25 mouse cellular contexts compared by ENCODE assay signal in the genomic region with DNA sequence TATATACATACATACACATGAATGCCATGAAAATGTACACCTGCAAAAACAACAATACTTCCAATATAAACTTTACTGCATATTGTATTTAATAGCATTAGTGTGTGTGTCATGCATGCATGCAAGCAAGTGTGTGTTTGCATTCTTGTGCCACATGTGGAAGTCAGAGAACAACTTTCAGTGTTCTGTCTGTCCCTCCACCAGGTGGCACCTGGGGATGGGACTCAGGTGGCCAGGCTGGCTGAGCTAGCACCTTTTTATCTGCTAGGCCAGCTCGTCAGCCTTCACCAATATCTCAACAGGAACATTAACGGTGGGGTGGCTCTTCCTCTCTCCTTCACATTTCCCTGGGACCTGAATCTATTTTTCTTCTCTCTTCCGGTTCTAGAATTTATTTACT. TPM values are rescaled to one million over a fixed set of nuclear protein-coding genes. Genes with fewer than 3 reads are reported as not detected.
DNase-seq lines count a peak whose midpoint lies in the region; ATAC-seq and TF ChIP-seq lines count a peak whose summit lies in the region.
"Had no signal": no experiment of that assay in that cellular context is flagged by ENCODE, and none has a peak within 500 bp of the region (broad histone marks: within the 10 kb centered on the region; RNA-seq: fewer than 3 reads in every experiment).

No protein-coding gene starts in this region.

- ATAC-seq in CD4-positive, CD25-positive, alpha-beta regulatory T cell, adult 4 months = no peak
- no peak for ATAC-seq in kidney, embryonic 14.5 days (ENCODE audit: low FRiP score, low TSS enrichment)
- ATAC-seq in erythroid progenitor cell, adult 5-6 weeks (replicated peaks; ENCODE audit: low FRiP score, poor library complexity, severe bottlenecking) = no peak
- ATAC-seq: hindbrain, embryonic 16.5 days had no signal

- TF ChIP-seq POLR2A in kidney, adult 2 months (IDR thresholded peaks at IDR 0.05; ENCODE audit: low read depth, low read length) = no peak
- no peak for TF ChIP-seq POLR2A in lung, adult 2 months (IDR thresholded peaks at IDR 0.05; ENCODE audit: borderline replicate concordance, extremely low read depth, low read depth, low read length)
- no peak for TF ChIP-seq POLR2A in ES-Bruce4 (IDR thresholded peaks at IDR 0.05; ENCODE audit: insufficient read depth, low read length)

- TF ChIP-seq EP300 in ES-Bruce4 (IDR thresholded peaks at IDR 0.05; ENCODE audit: insufficient read depth, low read depth, low read length) = no peak

- 77% methylated on average over 3 of the region's 3 CpGs for WGBS in kidney, adult 2 months
- 70% methylated on average over 3 of the region's 3 CpGs for WGBS in kidney, embryonic 14.5 days
- 63% methylated on average over 3 of the region's 3 CpGs for WGBS in lung, adult 2 months

- no peak overlapping the region for H3K4me2 ChIP-seq in kidney, embryonic 14.5 days (replicated peaks; ENCODE audit: low read depth, low read length)
- H3K4me2 ChIP-seq: heart, embryonic 15.5 days; limb, embryonic 13.5 days; liver, embryonic 15.5 days had no signal

- no peak overlapping the region for H3K27ac ChIP-seq in kidney, adult 2 months (ENCODE audit: insufficient read depth, low read depth, low read length)
- no peak overlapping the region for H3K27ac ChIP-seq in kidney, embryonic 14.5 days (ENCODE audit: low read depth, low read length)
- H3K27ac ChIP-seq in ES-Bruce4 (ENCODE audit: insufficient read depth, low read length) = no peak overlapping the region
- H3K27ac ChIP-seq: embryonic facial prominence, embryonic 10.5 days; forebrain, embryonic 10.5 days; heart, embryonic 15.5 days; limb, embryonic 13.5 days; liver, embryonic 15.5 days had no signal

- H3K4me1 ChIP-seq in kidney, adult 2 months (ENCODE audit: control insufficient read depth, insufficient read depth, low read length) = no peaks in the 10 kb centered on the region
- H3K4me1 ChIP-seq in kidney, embryonic 14.5 days (ENCODE audit: control insufficient read depth, insufficient read depth, low read length) = no peaks in the 10 kb centered on the region
- H3K4me1 ChIP-seq in lung, adult 2 months (ENCODE audit: control insufficient read depth, insufficient read depth, low read length) = no peaks in the 10 kb centered on the region
- peaks cover 2% of the 10 kb centered on the region for H3K4me1 ChIP-seq in ES-Bruce4 (ENCODE audit: control insufficient read depth, insufficient read depth, low read length)
- H3K4me1 ChIP-seq: embryonic facial prominence, embryonic 10.5 days; forebrain, embryonic 10.5 days; heart, embryonic 15.5 days; limb, embryonic 13.5 days; liver, embryonic 15.5 days had no signal

- peak; percentile 13 for DNase-seq in CD4-positive, CD25-positive, alpha-beta regulatory T cell, adult 2 months (ENCODE audit: low read depth, low spot score)
- no peak for DNase-seq in kidney, adult 2 months
- no peak for DNase-seq in lung, adult 2 months
- DNase-seq in lung, postnatal 36 days = no peak
- DNase-seq: adrenal gland, adult 2 months; cerebellum, adult 11-12 months; cerebellum, postnatal 10 days; gastrocnemius, postnatal 36 days; kidney, adult 11 months; kidney, postnatal 14 days; layer of hippocampus, postnatal 36 days; lung, postnatal 4 days had no signal

- H3K4me3 ChIP-seq in kidney, adult 2 months (ENCODE audit: insufficient read depth, low read depth, low read length) = no peak overlapping the region
- no peak overlapping the region for H3K4me3 ChIP-seq in kidney, embryonic 14.5 days (ENCODE audit: low read length)
- no peak overlapping the region for H3K4me3 ChIP-seq in lung, adult 2 months (replicated peaks; ENCODE audit: extremely low read depth, low read depth, low read length)
- no peak overlapping the region for H3K4me3 ChIP-seq in ES-Bruce4 (ENCODE audit: low read depth, low read length)
- H3K4me3 ChIP-seq: embryonic facial prominence, embryonic 10.5 days; forebrain, embryonic 10.5 days; heart, embryonic 15.5 days; limb, embryonic 13.5 days; liver, embryonic 15.5 days had no signal

- no peaks in the 10 kb centered on the region for H3K27me3 ChIP-seq in kidney, adult 2 months (replicated peaks; ENCODE audit: control insufficient read depth, insufficient read depth, low read length)
- no peaks in the 10 kb centered on the region for H3K27me3 ChIP-seq in kidney, embryonic 14.5 days (ENCODE audit: control insufficient read depth, insufficient read depth, low read length)
- no peaks in the 10 kb centered on the region for H3K27me3 ChIP-seq in ES-Bruce4 (ENCODE audit: control insufficient read depth, insufficient read depth, low read length, poor library complexity, severe bottlenecking)
- H3K27me3 ChIP-seq: heart, embryonic 15.5 days; limb, embryonic 13.5 days; liver, embryonic 15.5 days had no signal

- no peaks in the 10 kb centered on the region for H3K9me3 ChIP-seq in kidney, embryonic 14.5 days (ENCODE audit: control insufficient read depth, low read length)
- no peaks in the 10 kb centered on the region for H3K9me3 ChIP-seq in ES-Bruce4 (replicated peaks; ENCODE audit: control insufficient read depth, insufficient read depth, low read length, poor library complexity, severe bottlenecking)
- H3K9me3 ChIP-seq: embryonic facial prominence, embryonic 10.5 days; forebrain, embryonic 10.5 days; heart, embryonic 15.5 days; limb, embryonic 13.5 days; liver, embryonic 15.5 days had no signal

- H3K36me3 ChIP-seq in kidney, adult 2 months (ENCODE audit: control insufficient read depth, insufficient read depth, low read length) = no peaks in the 10 kb centered on the region
- H3K36me3 ChIP-seq in kidney, embryonic 14.5 days (ENCODE audit: control insufficient read depth, insufficient read depth, low read length) = peaks cover 32% of the 10 kb centered on the region; the same call in 1 of the 2 replicates
- no peaks in the 10 kb centered on the region for H3K36me3 ChIP-seq in ES-Bruce4 (ENCODE audit: control insufficient read depth, insufficient read depth, low read length, poor library complexity, severe bottlenecking)

- H3K9ac ChIP-seq in kidney, embryonic 14.5 days (ENCODE audit: low read depth, low read length) = no peak overlapping the region
- H3K9ac ChIP-seq in ES-Bruce4 (ENCODE audit: low read depth, poor library complexity, severe bottlenecking) = no peak overlapping the region
- H3K9ac ChIP-seq: heart, embryonic 15.5 days; limb, embryonic 13.5 days; liver, embryonic 15.5 days had no signal

- peak; percentile 35; the same call in 1 of the 2 replicates for TF ChIP-seq CTCF in kidney, adult 2 months (conservative IDR thresholded peaks at IDR 0.05; ENCODE audit: insufficient read depth, insufficient read length, low read depth, low read length)
- TF ChIP-seq CTCF in lung, adult 2 months (IDR thresholded peaks at IDR 0.05; ENCODE audit: insufficient read depth, low read length) = peak; percentile 19; the same call in 1 of the 2 replicates
- peak; percentile 19 for TF ChIP-seq CTCF in ES-Bruce4 (IDR thresholded peaks at IDR 0.05; ENCODE audit: low read depth, low read length)

RNA-seq across cellular contexts. Expression of a gene that starts 7.7 kb away (rescaled TPM):
- 1 to 10 TPM; 7.6 to 8.9 TPM for polyA plus RNA-seq in CD4-positive, CD25-positive, alpha-beta regulatory T cell, adult 4 months (2017; shearing (Covaris generic))
- 19.8 and 21.3 TPM in 2 replicates for polyA plus RNA-seq in kidney, adult 2 months (2012; rRNA removed)
- 21.0 and 21.4 TPM in 2 replicates for polyA plus RNA-seq in kidney, embryonic 14.5 days (2014; fragmentation: Nextera tagmentation; extraction: Ambion mirVana)
- 22.7 and 26.9 TPM in 2 replicates for polyA plus RNA-seq in lung, adult 2 months (2012; rRNA removed)
- 36.4 and 39.9 TPM in 2 replicates for polyA plus RNA-seq in ES-Bruce4 (2011; ENCODE audit: insufficient read depth, insufficient read length, low read depth, missing spikeins)
- 10.1 and 19.8 TPM in 2 replicates for total RNA-seq in erythroid progenitor cell, adult 5-6 weeks (2015; ENCODE audit: low replicate concordance)
- 1.7 and 4.6 TPM in 2 replicates for total RNA-seq in erythroid progenitor cell, adult 5-6 weeks (2017; ENCODE audit: low replicate concordance)

RNA-seq across cellular contexts. Expression of a gene that starts 23.2 kb away (rescaled TPM):
- not detected for polyA plus RNA-seq in CD4-positive, CD25-positive, alpha-beta regulatory T cell, adult 4 months (2017; shearing (Covaris generic))
- polyA plus RNA-seq in kidney, adult 2 months (2012; rRNA removed) = 0.80 and 1.1 TPM in 2 replicates
- polyA plus RNA-seq in kidney, embryonic 14.5 days (2014; fragmentation: Nextera tagmentation; extraction: Ambion mirVana) = 0.96 and 1.1 TPM in 2 replicates
- polyA plus RNA-seq in lung, adult 2 months (2012; rRNA removed) = 4.2 and 5.0 TPM in 2 replicates
- 7.5 TPM in 2 replicates for polyA plus RNA-seq in ES-Bruce4 (2011; ENCODE audit: insufficient read depth, insufficient read length, low read depth, missing spikeins)
- total RNA-seq in erythroid progenitor cell, adult 5-6 weeks (2015; ENCODE audit: low replicate concordance) = not detected in 2 replicates
- total RNA-seq in erythroid progenitor cell, adult 5-6 weeks (2017; ENCODE audit: low replicate concordance) = not detected in 2 replicates
- total RNA-seq: megakaryocyte-erythroid progenitor cell, adult 5-6 weeks; neutrophil, adult 5-6 weeks had no signal

RNA-seq across cellular contexts. Expression of a gene that starts 31.4 kb away (rescaled TPM):
- polyA plus RNA-seq in CD4-positive, CD25-positive, alpha-beta regulatory T cell, adult 4 months (2017; shearing (Covaris generic)) = 100 to 1,000 TPM; 246 to 259 TPM
- polyA plus RNA-seq in kidney, adult 2 months (2012; rRNA removed) = 2.3 and 5.9 TPM in 2 replicates
- polyA plus RNA-seq in kidney, embryonic 14.5 days (2014; fragmentation: Nextera tagmentation; extraction: Ambion mirVana) = 0.77 and 1.1 TPM in 2 replicates
- 46.7 and 112 TPM in 2 replicates for polyA plus RNA-seq in lung, adult 2 months (2012; rRNA removed)
- polyA plus RNA-seq in ES-Bruce4 (2011; ENCODE audit: insufficient read depth, insufficient read length, low read depth, missing spikeins) = 1.8 and 3.1 TPM in 2 replicates
- total RNA-seq in erythroid progenitor cell, adult 5-6 weeks (2015; ENCODE audit: low replicate concordance) = 151 and 220 TPM in 2 replicates
- 10.8 and 18.9 TPM in 2 replicates for total RNA-seq in erythroid progenitor cell, adult 5-6 weeks (2017; ENCODE audit: low replicate concordance)
- total RNA-seq: MEL had no signal
